Mouse (Mus musculus): ENCODE measurements around the gene Klhl12.
"Not testable (repeated sequence)": the region's sequence is repeated elsewhere in the genome, so short reads cannot be mapped to it uniquely, and the experiment has no call there.

The Klhl12 gene

GRCm38 (mm10) chr1:134454904-134455824, at the start of gene Klhl12:
Gene Klhl12, plus strand, starts transcription at chr1:134455531.
- in situ Hi-C loops (cut with MboI, MseI): no loop called here

GRCm38 (mm10) chr1:134406414-134406771, 48.9 kb upstream of the Klhl12 start:
- in situ Hi-C loops (cut with MboI, MseI): loop anchor here (5.0 kb wide), 1 partner anchor 44 kb away; the partner anchor contains the start of gene Tmem183a

GRCm38 (mm10) chr1:134408080-134408479, 47.3 kb upstream of the Klhl12 start:
- in situ Hi-C loops (cut with MboI, MseI): loop anchor here (5.0 kb wide), 1 partner anchor 46 kb away; the partner anchor contains the start of gene Tmem183a

- in situ Hi-C loops (cut with MboI, MseI): no loop called here
Observed at GRCm38 (mm10) chr1:134411706-134412629, 43.4 kb upstream of the Klhl12 start.

GRCm38 (mm10) chr1:134414038-134414437, 41.3 kb upstream of the Klhl12 start:
- in situ Hi-C loops (cut with MboI, MseI): no loop called here

GRCm38 (mm10) chr1:134414501-134415167, 40.7 kb upstream of the Klhl12 start:
- in situ Hi-C loops (cut with MboI, MseI): no loop called here

GRCm38 (mm10) chr1:134415168-134415831, 40.0 kb upstream of the Klhl12 start, which contains the start of gene Adipor1:
Gene Adipor1, plus strand, starts transcription at chr1:134415378.
- in situ Hi-C loops (cut with MboI, MseI): no loop called here

GRCm38 (mm10) chr1:134418414-134418975, 36.8 kb upstream of the Klhl12 start:
- in situ Hi-C loops (cut with MboI, MseI): no loop called here

- in situ Hi-C loops (cut with MboI, MseI): no loop called here
Observed at GRCm38 (mm10) chr1:134419176-134419575, 36.2 kb upstream of the Klhl12 start.

- in situ Hi-C loops (cut with MboI, MseI): no loop called here
Observed at GRCm38 (mm10) chr1:134419751-134420458, 35.4 kb upstream of the Klhl12 start.

GRCm38 (mm10) chr1:134423911-134424310, 31.4 kb upstream of the Klhl12 start:
- in situ Hi-C loops (cut with MboI, MseI): no loop called here

GRCm38 (mm10) chr1:134426289-134426688, 29.0 kb upstream of the Klhl12 start:
- in situ Hi-C loops (cut with MboI, MseI): no loop called here

- in situ Hi-C loops (cut with MboI, MseI): no loop called here
Observed at GRCm38 (mm10) chr1:134433002-134433401, 22.3 kb upstream of the Klhl12 start.

GRCm38 (mm10) chr1:134433473-134433872, 21.9 kb upstream of the Klhl12 start:
- in situ Hi-C loops (cut with MboI, MseI): no loop called here

- in situ Hi-C loops (cut with MboI, MseI): no loop called here
Observed at GRCm38 (mm10) chr1:134435414-134435813, 19.9 kb upstream of the Klhl12 start.

GRCm38 (mm10) chr1:134440437-134440836, 14.9 kb upstream of the Klhl12 start:
- in situ Hi-C loops (cut with MboI, MseI): no loop called here

GRCm38 (mm10) chr1:134441737-134442136, 13.6 kb upstream of the Klhl12 start:
- in situ Hi-C loops (cut with MboI, MseI): not testable (repeated sequence)

- in situ Hi-C loops (cut with MboI, MseI): no loop called here
Observed at GRCm38 (mm10) chr1:134442394-134442793, 12.9 kb upstream of the Klhl12 start.

- in situ Hi-C loops (cut with MboI, MseI): not testable (repeated sequence)
Observed at GRCm38 (mm10) chr1:134443288-134443687, 12.0 kb upstream of the Klhl12 start.

GRCm38 (mm10) chr1:134445418-134445817, 9.9 kb upstream of the Klhl12 start:
- in situ Hi-C loops (cut with MboI, MseI): no loop called here
